ENCODE assay signal across 9 mouse cellular contexts in the genomic region with DNA sequence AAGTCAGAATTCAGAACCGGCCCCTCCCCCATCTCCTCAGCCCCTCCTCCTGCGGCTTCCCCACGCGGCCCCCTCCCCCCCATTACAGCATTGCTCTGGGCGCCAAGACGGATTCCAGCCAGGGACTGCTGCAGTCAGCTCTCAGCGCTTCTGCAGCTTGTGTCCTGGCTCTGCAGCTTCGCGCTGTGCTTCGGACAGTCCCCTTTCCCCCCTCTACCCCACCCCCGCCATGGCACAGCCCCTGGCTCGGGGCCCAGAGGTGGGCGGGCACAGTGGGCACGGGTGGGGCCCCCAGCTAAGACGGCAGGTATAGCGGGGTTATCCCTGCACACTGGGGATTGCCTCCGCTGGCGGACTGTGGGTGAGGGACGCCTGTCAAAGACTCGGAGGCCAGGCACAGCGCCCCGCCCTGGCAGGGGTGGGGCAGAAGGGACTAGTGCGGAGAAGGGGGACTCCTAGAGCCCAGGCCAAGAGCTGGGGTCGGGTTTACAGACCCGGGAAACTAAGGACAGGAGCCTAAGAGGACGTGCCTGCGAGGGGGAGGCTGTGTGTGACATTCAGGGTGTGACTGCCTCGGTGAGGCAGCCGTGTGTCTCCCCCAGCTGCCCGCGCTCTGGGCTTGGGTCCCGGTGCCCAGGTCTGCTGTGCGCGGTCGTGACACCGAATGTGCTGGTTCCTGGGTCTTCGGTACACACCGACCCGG. TPM values are rescaled to one million over a fixed set of nuclear protein-coding genes. Genes with fewer than 3 reads are reported as not detected.
DNase-seq lines count a peak whose midpoint lies in the region; ATAC-seq and TF ChIP-seq lines count a peak whose summit lies in the region.
"Had no signal": no experiment of that assay in that cellular context is flagged by ENCODE, and none has a peak within 500 bp of the region (broad histone marks: within the 10 kb centered on the region; RNA-seq: fewer than 3 reads in every experiment).

No protein-coding gene starts in this region.

- H3K9ac ChIP-seq in embryonic facial prominence, embryonic 14.5 days (ENCODE audit: low read depth, low read length) = peak overlapping the region; percentile 69

- H3K27ac ChIP-seq in bone marrow macrophage, adult 2 months (ENCODE audit: insufficient read depth, low read depth, low read length) = no peak overlapping the region
- no peak overlapping the region for H3K27ac ChIP-seq in embryonic facial prominence, embryonic 14.5 days (replicated peaks; ENCODE audit: low read depth, low read length)
- H3K27ac ChIP-seq in hindbrain, embryonic 10.5 days = peak overlapping the region; percentile 90

- peak overlapping the region; percentile 100 for H3K4me2 ChIP-seq in embryonic facial prominence, embryonic 14.5 days (ENCODE audit: low read depth, low read length)

- H3K9me3 ChIP-seq in embryonic facial prominence, embryonic 14.5 days (ENCODE audit: control insufficient read depth, low read length) = 0 out of 2 replicates have a peak, but pooled peaks cover 4% of the 10 kb centered on the region
- no peaks in the 10 kb centered on the region for H3K9me3 ChIP-seq in hindbrain, embryonic 10.5 days

- H3K4me3 ChIP-seq in bone marrow macrophage, adult 2 months (ENCODE audit: insufficient read depth, low read length) = peak overlapping the region; percentile 61
- H3K4me3 ChIP-seq in embryonic facial prominence, embryonic 14.5 days (ENCODE audit: low read depth, low read length) = peak overlapping the region; percentile 72
- H3K4me3 ChIP-seq in hindbrain, embryonic 10.5 days = peak overlapping the region; percentile 74

- DNase-seq in layer of hippocampus, adult 11-12 months (ENCODE audit: low spot score) = peak; percentile 56
- DNase-seq in layer of hippocampus, adult 9-10 months (ENCODE audit: low spot score) = no peak
- DNase-seq in embryonic facial prominence, embryonic 14.5 days (ENCODE audit: low spot score) = peak; percentile 51
- DNase-seq in hindbrain, embryonic 10.5 days (ENCODE audit: low spot score) = peak; percentile 78
- peak; percentile 66 to 75 for DNase-seq in layer of hippocampus, postnatal 10 days (ENCODE audit: low spot score in 2 of 2)
- DNase-seq in right cerebral cortex, postnatal 10 days (ENCODE audit: low spot score in 2 of 2) = peak; percentile 84 to 86

- TF ChIP-seq POLR2A in bone marrow macrophage, adult 2 months (IDR thresholded peaks at IDR 0.05; ENCODE audit: borderline replicate concordance, low read depth, low read length) = no peak

- H3K27me3 ChIP-seq in embryonic facial prominence, embryonic 14.5 days (replicated peaks; ENCODE audit: control insufficient read depth, insufficient read depth, low read length) = peaks cover 56% of the 10 kb centered on the region
- peaks cover 70% of the 10 kb centered on the region for H3K27me3 ChIP-seq in hindbrain, embryonic 10.5 days (ENCODE audit: insufficient read depth, poor library complexity, severe bottlenecking)

- H3K36me3 ChIP-seq in embryonic facial prominence, embryonic 14.5 days (ENCODE audit: control insufficient read depth, insufficient read depth, low read length) = no peaks in the 10 kb centered on the region
- H3K36me3 ChIP-seq in hindbrain, embryonic 10.5 days = no peaks in the 10 kb centered on the region

- WGBS in embryonic facial prominence, embryonic 14.5 days = under 1% methylated on average over 23 of the region's 39 CpGs
- under 1% methylated on average over 39 of the region's 39 CpGs for WGBS in hindbrain, embryonic 10.5 days

- H3K4me1 ChIP-seq in bone marrow macrophage, adult 2 months (ENCODE audit: control insufficient read depth, insufficient read depth, low read length) = no peaks in the 10 kb centered on the region
- H3K4me1 ChIP-seq in embryonic facial prominence, embryonic 14.5 days (ENCODE audit: control insufficient read depth, insufficient read depth, low read length) = no peaks in the 10 kb centered on the region; the same call in 1 of the 2 replicates
- H3K4me1 ChIP-seq in hindbrain, embryonic 10.5 days (replicated peaks) = peaks cover 49% of the 10 kb centered on the region

- ATAC-seq in embryonic facial prominence, embryonic 14.5 days (ENCODE audit: low read depth) = peak; percentile 78
- peak; percentile 41 for ATAC-seq in megakaryocyte progenitor cell, adult 5-6 weeks (replicated peaks; ENCODE audit: poor library complexity)

- TF ChIP-seq CTCF in bone marrow macrophage, adult 2 months (IDR thresholded peaks at IDR 0.05; ENCODE audit: low read depth, low read length) = no peak

RNA-seq across cellular contexts. Expression of a gene that starts 0.6 kb away (rescaled TPM):
- not detected in 2 replicates for polyA plus RNA-seq in bone marrow macrophage, adult 2 months (2012; ENCODE audit: insufficient read depth, insufficient read length, missing spikeins)
- polyA plus RNA-seq in embryonic facial prominence, embryonic 14.5 days (2014; fragmentation: Nextera tagmentation; extraction: Ambion mirVana) = 2.3 and 2.8 TPM in 2 replicates
- 3.7 and 7.9 TPM in 2 replicates for polyA plus RNA-seq in hindbrain, embryonic 10.5 days (2016; fragmentation: Nextera tagmentation; extraction: Ambion mirVana)
- total RNA-seq in layer of hippocampus, postnatal 10 days (2021) = 100 to 1,000 TPM; 218 to 228 TPM
- not detected in 2 replicates for total RNA-seq in megakaryocyte progenitor cell, adult 5-6 weeks (2015)
- not detected in 2 replicates for total RNA-seq in megakaryocyte progenitor cell, adult 5-6 weeks (2017)
- total RNA-seq: MEL had no signal

RNA-seq across cellular contexts. Expression of a gene that starts 44.9 kb away (rescaled TPM):
- polyA plus RNA-seq in bone marrow macrophage, adult 2 months (2012; ENCODE audit: insufficient read depth, insufficient read length, missing spikeins) = 24.9 and 34.6 TPM in 2 replicates
- 12.4 and 15.7 TPM in 2 replicates for polyA plus RNA-seq in embryonic facial prominence, embryonic 14.5 days (2014; fragmentation: Nextera tagmentation; extraction: Ambion mirVana)
- polyA plus RNA-seq in hindbrain, embryonic 10.5 days (2016; fragmentation: Nextera tagmentation; extraction: Ambion mirVana) = 17.0 and 17.1 TPM in 2 replicates
- 1 to 10 TPM; 3.0 to 3.7 TPM for total RNA-seq in layer of hippocampus, postnatal 10 days (2021)
- 15.2 and 17.8 TPM in 2 replicates for total RNA-seq in megakaryocyte progenitor cell, adult 5-6 weeks (2015)
- total RNA-seq in megakaryocyte progenitor cell, adult 5-6 weeks (2017) = 5.9 and 9.2 TPM in 2 replicates
